Mouse (Mus musculus) heart, postnatal 4 days (tissue): ENCODE data around the gene Rabgap1l. TPM values are rescaled to one million over a fixed set of nuclear protein-coding genes. Genes with fewer than 3 reads are reported as not detected.

Experiments used
- DNase-seq: peaks from one replicate; pipeline ENCODE4 v3.0.0; 2021
- total RNA-seq, 2 experiments: library from RNA; stranded (reverse); gene quantifications; 2 replicates each; pipeline ENCODE4 v1.2.3; 2021

Gene Rabgap1l
- total RNA-seq = 100 to 1,000 TPM; 120 to 126 TPM

DNA sequence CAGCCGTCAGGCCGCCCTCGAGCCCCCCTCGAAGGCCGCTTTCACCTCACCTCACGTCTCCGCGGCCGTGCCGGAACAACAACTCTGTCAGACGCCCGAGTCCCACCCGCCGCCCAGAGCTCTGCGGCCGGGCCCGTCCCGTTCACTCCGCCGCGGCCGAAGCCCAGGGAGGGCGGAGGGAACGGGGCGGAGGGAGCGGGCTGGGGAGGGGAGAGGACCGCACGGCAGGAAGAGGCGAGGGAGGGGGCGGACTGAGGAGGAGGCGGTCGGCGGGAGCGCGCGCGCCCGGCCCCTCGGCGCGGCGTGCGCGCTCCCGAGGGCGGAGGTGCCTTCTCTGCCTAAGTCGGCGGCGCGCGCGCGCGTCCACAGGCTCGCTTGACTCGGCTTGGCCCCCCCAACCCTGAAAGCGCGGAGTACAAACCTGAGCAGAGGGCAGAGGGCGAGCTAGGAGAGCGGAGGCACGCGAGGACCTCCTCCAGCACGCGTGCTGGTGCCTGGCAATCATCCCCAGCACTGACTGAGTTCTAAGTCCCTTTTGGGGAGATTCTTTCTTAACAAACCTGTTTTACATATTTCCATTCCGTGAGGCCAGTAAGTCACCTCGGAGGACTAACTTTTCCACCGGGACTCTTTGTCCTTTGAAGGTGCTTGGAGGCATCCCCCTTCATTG is at the start of gene Rabgap1l:
Gene Rabgap1l (minus strand): TSS at position 526 of the 670 bp plus-strand sequence.
- peak; percentile 89 for DNase-seq

DNA sequence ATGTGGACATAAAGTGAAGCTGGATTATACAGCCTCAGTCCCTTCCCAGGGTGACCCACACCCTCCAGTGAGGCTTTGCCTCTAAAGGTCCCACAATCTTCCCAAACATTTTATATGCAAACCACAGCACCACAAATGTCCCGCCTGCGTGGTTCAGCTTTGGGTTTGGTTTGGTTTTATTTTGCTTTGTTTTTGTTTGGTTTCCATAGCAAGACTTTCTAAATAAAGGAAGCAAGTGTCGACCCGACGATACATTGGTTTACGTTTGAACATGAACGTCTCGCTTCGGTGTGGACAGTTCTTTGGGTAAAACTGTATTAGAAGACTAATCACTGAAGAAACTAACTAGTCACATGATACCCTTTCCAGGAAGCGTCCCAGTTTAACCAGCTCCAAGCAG is 49.6 kb upstream of the Rabgap1l start:
- DNase-seq = no peak

DNA sequence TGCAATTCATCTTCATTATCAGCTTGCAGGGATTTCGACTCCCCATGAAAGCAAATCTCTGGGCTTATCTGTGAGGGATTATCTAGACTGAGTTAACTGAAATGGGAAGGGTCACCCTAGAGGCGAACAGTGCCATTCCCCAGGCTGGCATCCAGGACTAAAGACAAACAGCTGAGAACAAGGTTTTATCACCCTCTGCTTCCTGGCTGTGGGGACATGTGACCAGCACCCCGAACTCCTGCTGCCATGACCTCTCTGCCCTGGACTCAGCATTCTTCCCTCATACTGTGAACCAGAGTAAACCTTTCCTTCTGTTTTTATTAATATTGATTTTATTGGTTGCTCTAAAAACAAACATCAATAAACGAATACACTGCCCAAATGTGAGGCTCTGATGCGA is 47.6 kb upstream of the Rabgap1l start:
- no peak for DNase-seq

DNA sequence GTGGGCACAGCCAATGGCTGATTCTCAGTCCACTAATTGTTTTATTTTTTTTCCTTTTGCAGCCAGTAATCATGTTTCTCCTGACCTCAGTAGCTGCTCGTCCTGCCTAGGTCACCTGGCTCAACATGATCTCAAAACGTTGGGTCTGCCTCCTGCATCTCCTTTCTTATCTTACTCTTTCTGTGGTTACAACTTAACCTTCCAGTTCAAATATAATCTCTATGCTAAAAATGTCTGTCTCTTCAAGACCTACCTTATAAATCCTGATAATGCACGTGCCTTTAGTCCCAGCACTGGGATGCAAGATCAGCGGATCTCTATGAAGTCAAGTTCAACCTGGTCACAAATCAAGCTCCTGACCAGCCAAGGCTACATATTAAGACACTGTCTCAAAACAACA is 46.1 kb upstream of the Rabgap1l start:
- no peak for DNase-seq

DNA sequence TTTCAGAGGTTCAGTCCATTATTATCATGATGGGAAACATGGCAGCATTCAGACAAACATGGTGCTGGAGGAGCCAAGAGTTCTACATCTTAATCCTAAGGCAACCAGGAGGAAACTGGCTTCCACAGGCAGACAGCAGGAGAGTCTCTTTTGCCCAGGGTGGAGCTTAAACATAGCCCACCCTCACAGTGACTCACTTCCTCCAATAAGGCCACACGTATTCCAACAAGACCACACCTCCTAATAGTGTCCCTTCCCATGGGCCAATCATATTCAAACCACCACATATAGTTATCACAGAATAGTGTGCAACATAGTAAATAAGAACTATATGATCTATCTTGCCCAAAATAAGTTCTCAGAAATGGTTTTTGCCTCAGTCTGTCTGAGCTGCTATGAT is 41.4 kb upstream of the Rabgap1l start:
- DNase-seq = no peak

DNA sequence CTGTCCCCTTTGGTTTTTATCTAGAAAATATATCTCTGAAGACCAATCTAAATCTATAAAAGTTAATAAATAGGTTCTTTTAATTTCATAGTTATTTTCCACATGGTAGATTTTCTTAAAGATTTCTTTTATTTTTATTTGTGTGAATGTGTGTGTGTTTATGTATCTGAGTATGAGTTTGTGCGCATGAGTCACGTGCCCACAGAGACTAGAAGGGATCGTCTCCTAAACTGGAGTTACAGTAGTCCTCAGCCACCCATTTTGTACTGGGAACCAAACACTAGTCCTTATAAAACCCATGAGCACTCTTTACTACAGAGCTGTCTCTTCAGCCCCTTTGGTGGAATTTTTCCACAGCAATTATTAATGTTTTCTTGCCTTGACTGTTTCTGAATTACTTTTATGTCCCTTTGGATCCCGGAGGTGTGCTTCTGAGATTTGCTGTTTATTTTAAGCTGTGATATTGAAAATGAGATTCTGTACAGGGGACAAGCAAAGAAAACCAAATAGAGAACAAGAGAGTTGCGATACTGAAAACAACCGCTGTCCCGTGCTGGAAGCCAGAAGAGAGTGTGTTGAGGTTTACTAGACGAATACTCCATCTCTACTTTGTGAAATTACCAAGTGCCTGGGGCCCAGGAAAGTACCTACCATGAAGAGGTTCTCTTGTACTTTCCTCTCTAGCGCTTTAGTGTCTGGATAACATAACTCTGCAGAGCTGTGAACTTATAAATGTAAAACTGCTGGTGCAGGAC is 39.4 kb upstream of the Rabgap1l start:
- DNase-seq = no peak

DNA sequence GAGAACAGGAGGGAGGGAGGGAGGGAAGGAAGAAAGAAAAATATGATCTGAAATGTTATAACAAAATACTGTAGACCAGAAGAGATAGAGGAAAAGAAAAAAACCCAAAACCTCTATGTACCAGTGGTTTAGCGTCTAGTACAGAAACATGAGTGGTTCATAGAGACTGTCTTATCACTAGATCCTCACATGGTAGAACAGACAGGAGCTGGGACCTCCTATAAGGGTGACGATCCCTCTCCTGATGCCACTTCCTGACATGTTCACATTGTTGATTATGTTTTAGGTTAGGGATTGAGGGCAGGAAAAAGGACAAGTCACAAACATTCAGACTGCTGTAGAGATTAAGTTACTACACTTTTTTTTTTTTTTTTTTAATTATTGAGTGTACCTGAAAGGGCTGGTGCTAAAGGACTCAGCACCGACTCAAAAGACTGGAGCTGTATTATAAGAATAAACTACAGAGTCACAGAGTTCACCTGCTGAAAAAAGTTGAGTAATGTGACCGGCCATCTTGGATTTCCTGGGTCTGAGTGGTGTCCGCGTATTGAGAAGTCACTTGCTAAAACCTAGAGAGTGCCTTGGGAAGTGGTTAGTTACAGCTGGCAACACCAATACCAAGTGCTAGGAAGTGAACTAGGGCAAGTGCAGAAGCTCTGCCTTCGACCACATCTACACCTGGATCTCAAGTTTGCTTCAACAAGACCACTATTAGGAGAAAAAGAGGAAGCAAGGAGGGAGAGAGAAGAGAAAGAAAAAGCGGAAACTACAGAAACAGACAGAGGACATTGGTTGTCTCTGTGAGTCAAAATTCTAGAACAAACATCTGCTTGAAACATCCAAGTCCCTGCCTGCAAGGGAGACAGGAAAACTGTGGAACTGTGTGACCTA is 37.8 kb upstream of the Rabgap1l start:
- no peak for DNase-seq

DNA sequence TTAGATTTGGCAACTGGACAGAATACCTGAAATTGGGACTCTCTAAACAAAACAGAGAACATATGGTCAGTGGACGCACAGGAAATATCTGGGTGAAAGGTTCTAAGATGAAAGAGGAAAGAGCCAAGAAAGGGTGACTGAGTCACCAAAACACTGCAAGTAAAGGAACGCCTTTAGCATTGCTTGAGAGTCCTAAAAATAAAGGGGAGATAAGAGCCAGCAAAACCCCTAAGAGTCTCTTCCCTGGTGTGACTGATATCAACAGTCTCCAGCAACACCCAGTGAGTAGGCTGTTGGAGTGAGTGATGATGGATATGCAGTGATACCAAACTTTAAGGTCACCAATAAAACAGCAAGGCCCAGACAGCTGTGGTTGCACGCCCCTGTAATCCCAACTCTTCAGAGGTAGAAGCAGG is 32.4 kb upstream of the Rabgap1l start:
- peak; percentile 21 for DNase-seq

DNA sequence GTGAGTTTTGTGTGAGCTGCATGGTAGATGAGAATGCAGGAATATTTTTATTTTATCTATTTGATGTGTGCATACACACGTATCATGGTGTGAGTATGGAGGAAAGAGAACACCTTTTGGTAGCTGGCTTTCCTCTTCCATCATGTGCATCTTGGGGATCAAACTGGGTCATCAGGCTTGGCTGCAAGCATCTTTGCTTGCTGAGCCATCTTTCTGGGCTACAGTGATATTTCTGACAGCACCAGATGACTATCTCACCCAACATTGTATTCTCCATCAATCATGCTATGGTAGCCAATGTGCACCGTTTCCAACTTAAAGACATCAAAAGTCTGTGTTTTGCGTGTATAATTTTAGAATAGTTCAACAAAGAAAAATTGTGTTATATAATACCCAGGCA is 30.6 kb upstream of the Rabgap1l start:
- DNase-seq = no peak

DNA sequence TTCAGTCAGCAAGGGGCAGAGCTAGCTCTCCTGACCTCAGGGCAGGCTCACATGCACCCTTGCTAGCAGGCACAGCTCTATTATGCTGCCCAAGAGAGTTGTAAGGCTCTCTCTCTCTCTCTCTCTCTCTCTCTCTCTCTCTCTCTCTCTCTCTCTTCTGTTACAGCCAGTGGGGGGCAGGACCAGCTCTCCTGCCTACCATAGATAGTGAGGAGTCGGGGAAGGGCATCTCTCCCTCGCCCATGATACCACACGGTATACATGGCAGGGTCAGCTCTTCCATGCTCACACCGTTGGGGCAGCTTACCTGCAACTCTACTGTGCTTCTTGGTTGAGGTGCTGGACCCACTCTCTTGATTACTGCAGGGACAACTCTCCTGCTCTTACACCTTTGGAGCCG is 21.2 kb upstream of the Rabgap1l start:
- DNase-seq = no peak

DNA sequence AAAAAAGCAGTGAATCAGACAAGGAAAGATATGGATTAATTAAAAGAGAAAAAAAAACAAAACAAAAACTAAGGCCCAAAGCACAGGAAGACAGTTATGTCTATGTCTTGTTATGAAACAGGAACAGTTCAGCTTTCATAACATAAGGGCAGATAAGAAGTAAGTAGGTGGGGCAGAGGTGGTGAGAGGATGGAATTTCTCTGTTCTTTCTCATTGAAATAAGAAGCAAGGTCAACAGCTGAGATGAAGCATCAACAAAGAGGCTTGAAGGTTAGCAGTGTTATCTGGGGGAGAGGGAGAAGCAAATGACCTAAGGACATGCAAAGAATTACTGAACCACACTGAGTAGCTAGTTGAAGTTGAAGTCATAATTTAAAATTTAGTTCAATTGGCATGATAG is 19.4 kb upstream of the Rabgap1l start:
- no peak for DNase-seq

DNA sequence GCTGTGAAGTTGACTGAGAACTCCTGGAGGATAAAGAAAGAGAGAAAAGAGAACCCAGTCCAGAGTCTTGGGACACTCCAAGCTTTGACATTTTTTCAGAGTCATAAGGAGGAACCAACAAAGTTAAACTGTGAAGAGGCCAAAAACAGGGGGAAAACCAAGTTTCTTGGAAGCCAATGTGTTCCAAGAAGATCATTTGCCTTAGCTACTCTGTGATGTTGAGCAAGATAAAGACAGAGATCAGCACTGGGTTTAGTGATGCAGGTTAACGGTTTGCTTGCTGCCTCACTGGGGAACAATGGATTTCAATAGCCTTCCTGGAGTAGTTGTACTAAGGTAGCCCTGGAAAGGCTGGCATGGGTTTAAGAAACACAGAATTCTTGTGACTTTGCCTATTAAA is 18.9 kb upstream of the Rabgap1l start:
- no peak for DNase-seq

DNA sequence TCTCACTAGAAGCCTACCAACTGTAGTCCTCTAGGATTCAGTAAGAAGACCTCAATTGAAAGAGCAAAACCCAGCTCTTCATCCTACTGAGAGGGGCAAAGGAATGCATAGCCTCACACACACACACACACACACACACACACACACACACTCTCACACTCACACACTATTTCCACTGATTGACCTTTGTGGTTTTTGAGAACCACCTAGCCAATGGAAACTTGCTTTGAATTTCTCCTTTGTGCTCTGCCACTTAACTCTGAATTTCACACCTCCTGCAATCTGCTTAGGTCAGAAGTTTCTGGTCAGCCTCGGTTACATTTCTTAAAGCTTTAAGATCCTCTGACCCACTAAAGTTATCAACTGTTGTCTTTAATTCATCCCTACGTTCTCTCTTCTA is 12.3 kb upstream of the Rabgap1l start:
- no peak for DNase-seq

DNA sequence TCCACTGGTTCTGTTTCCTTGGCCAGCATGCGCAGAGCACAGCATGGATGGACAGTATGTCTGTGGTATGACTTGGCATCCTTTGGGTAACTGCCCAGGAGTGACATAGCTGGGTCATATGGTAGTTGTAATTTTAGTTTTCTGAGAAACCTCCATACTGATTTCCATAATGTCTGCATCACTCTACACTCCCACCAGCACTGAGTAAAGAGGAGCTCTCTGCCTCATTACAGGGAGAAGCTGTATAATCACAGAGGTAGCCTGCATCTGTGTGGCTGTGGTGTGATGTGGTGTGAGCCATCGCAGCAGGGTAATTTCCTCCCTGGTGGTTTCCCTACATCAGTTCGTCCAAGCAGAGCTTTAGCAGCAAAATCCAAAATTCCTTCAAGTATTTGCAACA is 7.0 kb upstream of the Rabgap1l start:
- no peak for DNase-seq

DNA sequence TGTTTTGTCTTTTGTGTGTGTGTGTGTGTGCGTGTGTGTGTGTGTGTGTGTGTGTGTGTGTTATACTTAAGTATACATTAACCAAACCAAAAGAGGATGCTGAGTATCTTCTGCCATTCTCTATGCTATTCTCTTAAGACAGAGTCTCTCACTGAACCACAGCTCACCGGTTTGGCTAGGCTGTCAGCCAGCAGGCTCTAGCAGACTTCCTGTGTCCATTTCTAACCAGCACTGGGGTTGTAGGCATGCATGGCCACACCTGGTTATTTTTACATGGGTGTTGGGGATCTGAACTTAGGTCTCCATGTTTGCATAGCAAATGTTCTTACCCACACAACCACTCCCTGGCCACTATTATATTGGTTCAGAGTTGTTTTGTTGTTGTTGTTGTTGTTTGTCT is 2.0 kb upstream of the Rabgap1l start:
- DNase-seq = no peak

DNA sequence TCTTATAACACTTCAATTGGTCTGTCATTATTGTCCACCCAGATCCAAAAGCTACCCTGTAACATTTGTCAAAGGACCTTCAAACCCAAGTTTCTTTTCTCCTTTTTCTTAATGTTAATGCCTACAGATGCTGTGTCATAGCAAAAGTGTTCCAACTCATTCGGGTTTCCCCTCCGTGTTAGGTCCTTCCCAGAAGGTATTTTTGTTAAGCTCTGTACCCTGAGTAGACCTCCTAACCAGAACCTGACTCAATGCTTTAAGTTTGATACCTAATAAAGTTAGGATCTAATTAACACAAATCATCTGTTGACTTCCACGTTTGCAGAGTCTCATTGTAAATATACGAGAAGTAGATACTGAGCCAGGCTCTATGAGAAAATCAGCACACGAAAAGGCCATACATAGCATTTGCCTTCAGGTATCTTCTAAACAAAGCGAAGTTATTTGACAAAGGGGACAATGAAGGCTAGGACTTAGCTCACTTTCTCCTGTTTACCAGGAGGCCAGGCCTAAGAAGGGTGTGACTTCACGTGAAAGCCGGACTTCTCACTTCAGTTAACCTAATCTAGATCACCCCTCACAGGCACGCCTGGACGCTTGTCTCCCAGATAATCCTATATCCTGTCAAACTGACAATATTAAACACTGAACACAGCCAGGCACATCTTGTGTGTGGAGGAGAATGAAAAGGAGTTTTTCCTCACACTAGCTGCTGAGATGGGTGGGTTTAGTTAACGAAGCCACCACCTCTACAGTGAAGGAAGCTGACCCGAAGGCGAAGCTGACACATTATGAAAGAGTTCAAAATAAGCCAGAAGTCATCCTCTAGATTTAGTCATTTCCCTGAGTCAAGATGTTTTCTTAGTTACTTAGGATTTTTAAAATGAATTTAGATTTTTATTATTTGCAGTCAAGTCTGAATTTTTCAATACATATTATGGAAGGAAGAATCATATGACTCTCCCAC is 1.1 kb upstream of the Rabgap1l start:
- no peak for DNase-seq

DNA sequence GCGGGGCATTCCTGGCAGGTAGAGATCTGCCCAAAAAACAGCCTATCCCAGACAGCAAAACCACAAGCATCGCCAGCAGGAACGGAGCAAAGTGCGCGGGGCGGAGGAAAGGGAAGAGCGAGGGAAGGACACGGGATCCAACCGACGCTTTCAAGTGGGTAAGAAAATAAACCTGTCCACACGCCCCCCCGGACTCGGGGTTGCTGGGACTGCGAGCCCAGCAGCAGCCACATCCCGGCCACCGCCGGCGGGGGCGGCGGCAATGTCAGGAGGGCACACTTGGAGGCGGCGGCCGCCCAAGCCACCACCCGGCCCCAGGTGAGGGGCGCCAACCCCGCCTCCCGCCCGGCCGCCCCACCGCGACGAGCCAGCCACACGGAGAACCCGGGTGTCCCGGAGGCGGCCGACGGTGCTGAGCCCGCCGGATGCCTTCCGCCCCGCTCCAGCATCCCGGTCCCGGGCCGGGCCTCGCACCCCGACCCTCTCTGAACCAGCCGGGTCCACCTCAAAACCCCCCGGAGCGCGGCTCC is 790 bp downstream of the Rabgap1l start:
- DNase-seq = peak; percentile 61

DNA sequence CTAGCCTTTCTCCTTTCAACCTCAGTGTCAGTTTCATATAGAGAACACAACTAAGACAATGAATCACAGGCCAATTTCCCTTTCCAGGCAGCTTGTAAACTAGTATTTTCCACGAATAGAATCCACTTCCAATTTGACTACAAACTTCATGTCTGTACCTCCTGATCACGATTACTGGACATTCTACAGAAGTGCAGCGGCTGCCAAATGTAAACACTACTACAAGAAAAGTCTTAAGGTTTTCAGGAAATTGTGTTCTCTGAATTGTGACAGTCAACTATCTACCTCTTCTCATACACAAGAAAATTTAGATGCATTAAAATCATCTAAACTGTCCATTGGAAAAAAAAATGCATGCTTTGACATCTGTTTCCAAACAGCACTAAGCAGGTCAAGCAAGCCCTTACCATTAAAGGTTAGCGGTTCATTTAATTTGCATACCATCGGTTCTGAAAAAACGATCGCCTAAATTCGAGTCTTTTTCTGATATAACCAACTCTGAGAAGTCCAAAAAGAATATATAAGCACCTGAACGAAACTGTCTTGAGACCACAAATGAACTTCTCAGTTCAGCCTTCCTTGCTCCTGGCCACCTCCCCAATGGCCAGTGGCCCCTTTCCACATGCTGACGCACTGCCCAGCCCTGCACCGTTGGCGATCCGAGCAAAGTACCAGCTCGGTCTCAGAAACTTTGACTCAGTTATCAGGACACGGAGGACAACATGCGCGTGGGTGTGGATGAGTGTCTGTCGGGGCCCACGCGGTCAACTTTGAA is 1.4 kb downstream of the Rabgap1l start:
- DNase-seq = peak; percentile 55

DNA sequence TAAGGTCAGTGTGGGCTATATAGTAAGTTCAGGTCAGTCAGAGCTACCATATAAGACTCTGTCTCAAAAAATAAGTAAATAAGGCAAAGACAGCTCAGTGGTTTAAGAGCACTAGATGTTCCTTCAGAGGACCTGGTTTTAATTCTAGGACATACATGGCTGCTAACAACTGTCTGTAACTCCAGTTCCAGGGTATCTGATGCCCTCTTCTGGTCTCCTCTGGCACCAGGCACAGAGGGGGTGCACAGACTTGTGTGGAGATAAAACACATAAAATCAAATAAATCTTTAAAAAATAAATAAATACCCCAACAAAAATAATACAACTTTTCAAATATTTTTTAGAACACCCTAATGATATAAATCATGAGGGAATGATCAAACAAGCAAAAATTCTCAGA is 2.4 kb downstream of the Rabgap1l start:
- DNase-seq = no peak

DNA sequence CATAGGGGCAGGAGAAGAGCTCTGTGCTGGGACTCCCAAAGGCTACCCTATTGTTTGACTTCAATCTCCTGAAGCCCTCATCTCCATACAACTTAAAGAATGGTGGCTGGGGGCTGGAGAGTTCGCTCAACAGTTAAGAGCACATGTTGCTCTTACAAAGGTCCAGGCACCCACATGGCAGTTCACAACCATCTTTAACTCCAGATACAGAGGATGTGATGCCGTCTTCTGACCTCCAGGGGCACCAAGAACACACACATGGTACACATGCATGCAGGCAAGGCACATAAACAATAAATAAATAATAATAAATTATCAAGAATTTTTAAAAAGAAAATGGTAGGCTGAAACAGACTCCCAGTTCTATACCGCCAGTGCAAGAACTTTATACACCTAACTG is 3.1 kb downstream of the Rabgap1l start:
- DNase-seq = no peak

DNA sequence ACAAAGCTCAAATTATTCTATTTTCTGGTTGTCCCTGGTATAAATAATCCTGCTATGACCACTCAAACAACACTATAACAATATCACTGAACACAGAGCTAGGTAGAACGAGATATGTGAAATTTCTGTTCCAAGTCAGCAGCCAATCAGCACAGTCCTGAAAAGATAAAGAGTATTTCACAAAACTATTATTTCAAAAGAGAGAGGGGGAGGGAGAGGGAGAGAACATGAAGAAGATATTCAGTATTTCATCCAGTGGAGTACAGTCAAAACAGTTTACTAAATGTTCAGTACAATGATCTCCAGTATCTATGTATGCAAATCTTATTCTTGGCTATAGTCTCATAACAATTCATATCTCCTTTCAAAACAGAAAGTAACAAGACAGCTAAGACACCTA is 5.1 kb downstream of the Rabgap1l start:
- DNase-seq = no peak
